8 mouse cellular contexts compared by ENCODE assay signal in the genomic region with DNA sequence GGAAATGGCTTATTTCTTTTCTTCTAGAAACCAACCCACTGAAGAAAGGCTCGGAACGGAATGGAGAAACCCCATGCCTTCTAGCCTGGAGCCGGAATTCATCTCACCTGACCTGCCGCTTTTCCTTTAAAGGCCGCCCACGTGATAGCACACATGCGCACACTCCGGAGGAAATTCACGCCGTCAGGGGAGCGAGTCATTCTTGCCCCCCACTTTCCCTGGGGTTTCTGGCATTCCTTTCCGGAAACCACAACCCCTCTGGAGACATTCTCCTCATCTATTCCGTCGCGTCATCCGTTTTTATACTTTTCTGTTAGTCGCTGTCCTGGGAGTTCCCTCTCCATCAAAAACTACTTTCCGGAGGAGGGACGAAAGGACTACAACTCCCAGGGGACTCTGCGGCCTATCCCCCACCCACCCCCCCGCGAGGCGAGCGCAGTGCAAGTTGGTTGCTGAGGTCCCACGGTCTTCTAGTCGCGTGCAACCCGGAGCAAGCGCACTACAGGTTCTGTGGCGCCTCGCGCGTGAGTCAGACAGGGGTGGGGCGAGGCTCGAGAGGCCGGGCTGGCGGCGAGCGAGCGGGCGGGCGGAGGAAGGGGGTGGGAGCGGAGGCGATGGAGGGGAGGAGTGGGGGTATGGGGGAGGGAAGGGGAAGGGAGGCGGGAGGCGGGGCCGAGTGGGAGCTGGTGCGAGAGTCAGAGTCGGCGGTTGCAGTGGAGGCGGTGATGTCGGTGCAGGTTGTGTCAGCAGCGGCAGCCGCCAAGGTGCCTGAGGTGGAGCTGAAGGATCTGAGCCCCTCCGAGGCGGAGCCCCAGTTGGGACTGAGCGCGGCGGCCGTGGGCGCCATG. TPM values are rescaled to one million over a fixed set of nuclear protein-coding genes. Genes with fewer than 3 reads are reported as not detected.
DNase-seq lines count a peak whose midpoint lies in the region; ATAC-seq and TF ChIP-seq lines count a peak whose summit lies in the region.

A gene (plus strand): TSS at position 199 of the 848 bp plus-strand sequence.

- no peak for TF ChIP-seq CTCF in lung, adult 2 months (IDR thresholded peaks at IDR 0.05; ENCODE audit: insufficient read depth, low read length)

- ATAC-seq in forebrain, embryonic 15.5 days (replicated peaks), result peak; percentile 99
- peak; percentile 95 for ATAC-seq in neutrophil, adult 5-6 weeks (ENCODE audit: extremely low read depth, insufficient number of reproducible peaks, low FRiP score, poor library complexity, severe bottlenecking)

- peak within 1 kb of the TSS; percentile 82 for H3K9ac ChIP-seq in forebrain, embryonic 15.5 days (replicated peaks)

- peak; percentile 98 for DNase-seq in ES-CJ7 (ENCODE audit: low read depth, low spot score)
- peak; percentile 95 for DNase-seq in cerebellum, adult 11 months
- peak; percentile 94 for DNase-seq in heart, postnatal 25 days (ENCODE audit: low spot score)
- DNase-seq in layer of hippocampus, adult 18-20 months (ENCODE audit: low spot score in 2 of 2), result peak; percentile 95 to 97
- peak; percentile 89 for DNase-seq in lung, adult 2 months
- DNase-seq in thymus, adult 18-20 months, result peak; percentile 97 to 98

- no peaks in the 10 kb centered on the region for H3K9me3 ChIP-seq in forebrain, embryonic 15.5 days

- peak; percentile 84; the same call in 1 of the 2 replicates for TF ChIP-seq POLR2A in lung, adult 2 months (IDR thresholded peaks at IDR 0.05; ENCODE audit: borderline replicate concordance, extremely low read depth, low read depth, low read length)

- H3K4me3 ChIP-seq in forebrain, embryonic 15.5 days, result peak within 1 kb of the TSS; percentile 77
- H3K4me3 ChIP-seq in lung, adult 2 months (replicated peaks; ENCODE audit: extremely low read depth, low read depth, low read length), result peak within 1 kb of the TSS; percentile 97

- H3K4me2 ChIP-seq in forebrain, embryonic 15.5 days (replicated peaks), result peak within 1 kb of the TSS; percentile 56

- no peaks in the 10 kb centered on the region for H3K36me3 ChIP-seq in forebrain, embryonic 15.5 days

- WGBS in forebrain, embryonic 15.5 days, result under 1% methylated on average over 55 of the region's 61 CpGs
- under 1% methylated on average over 57 of the region's 61 CpGs for WGBS in lung, adult 2 months

- H3K27ac ChIP-seq in forebrain, embryonic 15.5 days (replicated peaks), result peak within 1 kb of the TSS; percentile 90

- H3K27me3 ChIP-seq in forebrain, embryonic 15.5 days, result no peaks in the 10 kb centered on the region

- H3K4me1 ChIP-seq in forebrain, embryonic 15.5 days, result peaks cover 14% of the 10 kb centered on the region
- H3K4me1 ChIP-seq in lung, adult 2 months (ENCODE audit: control insufficient read depth, insufficient read depth, low read length), result peaks cover 5% of the 10 kb centered on the region; the same call in 1 of the 2 replicates

- intact Hi-C loops in heart, postnatal 25 days (cut with DNase I), result loop anchor here (2.0 to 5.0 kb wide), 3 partner anchors 33 to 279 kb away; a partner anchor contains a TSS

RNA-seq across cellular contexts. Expression of the gene that starts here (rescaled TPM):
- polyA plus RNA-seq in forebrain, embryonic 15.5 days (2015; fragmentation: Nextera tagmentation; extraction: Ambion mirVana), result 12.9 and 13.0 TPM in 2 replicates
- total RNA-seq in heart, postnatal 25 days (2021), result 10 to 100 TPM; 15.0 to 16.9 TPM
- 100 to 1,000 TPM; 231 to 237 TPM for total RNA-seq in layer of hippocampus, adult 18-20 months (2021)
- polyA plus RNA-seq in lung, adult 2 months (2012; rRNA removed), result 53.5 and 69.7 TPM in 2 replicates
- total RNA-seq in neutrophil, adult 5-6 weeks (2017), result 30.8 and 53.1 TPM in 2 replicates

Comparison
In these comparisons a context has a peak if more than half of its experiments do, and no peak if none do; other contexts are left out.
1. Peak in every context shown above with its lines: DNase-seq, ATAC-seq, H3K4me3 ChIP-seq and H3K27ac ChIP-seq.